Mouse (Mus musculus) embryonic facial prominence, embryonic 11.5 days (tissue): ENCODE measurements around the gene Ppp1r9a. TPM values are rescaled to one million over a fixed set of nuclear protein-coding genes. Genes with fewer than 3 reads are reported as not detected.

ENCODE experiments used
- ATAC-seq: fragments of 200-750 bp; cut with Nextera tagmentation; replicated peaks from 2 replicates; pipeline ENCODE4 v1.8.0; 2017; ENCODE audit warnings: low read depth; ENCODE audit not compliant: insufficient number of reproducible peaks, low FRiP score, low TSS enrichment
- DNase-seq: peaks from one replicate; pipeline ENCODE4 v3.0.0-alpha.2; 2015; ENCODE audit warnings: low spot score
- H3K27ac ChIP-seq: fragments of 300-500 bp; sonication (generic); replicated peaks from 2 replicates; pipeline ENCODE4 v1.5.1; 2014; ENCODE audit warnings: mild to moderate bottlenecking, low read depth, low read length, control low read depth
- H3K27me3 ChIP-seq: fragments of 300-500 bp; sonication (generic); 2 replicates; pipeline ENCODE4 v1.6.1; 2014; ENCODE audit warnings: mild to moderate bottlenecking, low read length, moderate library complexity, mixed read lengths; ENCODE audit not compliant: control insufficient read depth, insufficient read depth
- H3K36me3 ChIP-seq: fragments of 300-500 bp; sonication (generic); replicated peaks from 2 replicates; pipeline ENCODE4 v1.6.1; 2014; ENCODE audit warnings: low read depth, mild to moderate bottlenecking, low read length, moderate library complexity, mixed read lengths; ENCODE audit not compliant: control insufficient read depth, insufficient read depth
- H3K4me1 ChIP-seq: fragments of 300-500 bp; sonication (generic); 2 replicates; pipeline ENCODE4 v1.6.1; 2014; ENCODE audit warnings: low read length, mixed read lengths; ENCODE audit not compliant: control insufficient read depth, insufficient read depth
- H3K4me2 ChIP-seq: fragments of 300-500 bp; sonication (generic); 2 replicates; pipeline ENCODE4 v1.6.1; 2014; ENCODE audit warnings: low read depth, mild to moderate bottlenecking, control low read depth, low read length, moderate library complexity
- H3K4me3 ChIP-seq: fragments of 300-500 bp; sonication (generic); 2 replicates; pipeline ENCODE4 v1.5.1; 2014; ENCODE audit warnings: low read depth, low read length, control low read depth
- H3K9ac ChIP-seq: fragments of 300-500 bp; sonication (generic); replicated peaks from 2 replicates; pipeline ENCODE4 v1.6.1; 2014; ENCODE audit warnings: mild to moderate bottlenecking, control low read depth, low read length
- H3K9me3 ChIP-seq: fragments of 300-500 bp; sonication (generic); replicated peaks from 2 replicates; pipeline ENCODE4 v1.6.1; 2016; ENCODE audit warnings: mild to moderate bottlenecking, low read length, inconsistent platforms, mixed read lengths; ENCODE audit not compliant: control insufficient read depth
- whole genome bisulfite sequencing: fragments of 180-500 bp; shearing (Covaris S2); extraction: QIAGEN DNeasy Blood & Tissue Kit; methylation state at CpG from one replicate; pipeline ENCODE4 v1.1.7; 2014; 5-methylcytosine and 5-hydroxymethylcytosine counted together
- polyA plus RNA-seq: library from polyadenylated mRNA; unstranded; fragments of >200 nt; fragmentation: Nextera tagmentation; extraction: Ambion mirVana; gene quantifications from 2 replicates; pipeline ENCODE4 v1.2.1, GENCODE M21; 2014

Ppp1r9a gene
- polyA plus RNA-seq, 1 experiment from 2014 or later: 14.4 TPM

GRCm38 (mm10) chr6:5113734-5114133 is 211.0 kb downstream of the Ppp1r9a start:
- ATAC-seq (no peak), DNase-seq (no peak)
- Histone ChIP-seq H3K27me3 (no peaks in the 10 kb centered on the region), H3K4me2 (no peak overlapping the region), H3K4me1 (no peaks in the 10 kb centered on the region), H3K9me3 (no peaks in the 10 kb centered on the region), H3K36me3 (no peaks in the 10 kb centered on the region), H3K27ac (no peak overlapping the region), H3K9ac (no peak overlapping the region), H3K4me3 (no peak overlapping the region)
- 58% methylated on average over 5 of the region's 5 CpGs for WGBS

GRCm38 (mm10) chr6:5114857-5115256 is 212.1 kb downstream of the Ppp1r9a start:
- no peak overlapping the region for H3K27ac ChIP-seq
- H3K4me3 ChIP-seq: no peak overlapping the region
- H3K9me3 ChIP-seq: no peaks in the 10 kb centered on the region
- H3K27me3 ChIP-seq: no peaks in the 10 kb centered on the region
- no peaks in the 10 kb centered on the region for H3K4me1 ChIP-seq
- H3K4me2 ChIP-seq: no peak overlapping the region
- ATAC-seq (no peak), DNase-seq (no peak)
- no peaks in the 10 kb centered on the region; the same call in 1 of the 2 replicates for H3K36me3 ChIP-seq
- WGBS: 88% methylated on average over 7 of the region's 7 CpGs
- H3K9ac ChIP-seq: no peak overlapping the region

GRCm38 (mm10) chr6:5119181-5119910 is 216.6 kb downstream of the Ppp1r9a start:
- H3K4me3 ChIP-seq: no peak overlapping the region
- no peak overlapping the region for H3K4me2 ChIP-seq
- no peaks in the 10 kb centered on the region for H3K4me1 ChIP-seq
- no peak overlapping the region for H3K9ac ChIP-seq
- DNase-seq (no peak), ATAC-seq (no peak)
- H3K36me3 ChIP-seq: no peaks in the 10 kb centered on the region; the same call in 1 of the 2 replicates
- 81% methylated on average over 15 of the region's 15 CpGs for WGBS
- H3K9me3 ChIP-seq: no peaks in the 10 kb centered on the region
- no peaks in the 10 kb centered on the region for H3K27me3 ChIP-seq
- no peak overlapping the region for H3K27ac ChIP-seq

GRCm38 (mm10) chr6:5120229-5120628 is 217.5 kb downstream of the Ppp1r9a start:
- no peaks in the 10 kb centered on the region; the same call in 1 of the 2 replicates for H3K36me3 ChIP-seq
- no peak overlapping the region for H3K9ac ChIP-seq
- no peak overlapping the region for H3K4me3 ChIP-seq
- ATAC-seq: no peak
- no peak overlapping the region for H3K27ac ChIP-seq
- no peaks in the 10 kb centered on the region for H3K9me3 ChIP-seq
- no peaks in the 10 kb centered on the region for H3K27me3 ChIP-seq
- H3K4me2 ChIP-seq: no peak overlapping the region
- no peaks in the 10 kb centered on the region for H3K4me1 ChIP-seq
- WGBS: 68% methylated on average over 3 of the region's 3 CpGs
- no peak for DNase-seq

GRCm38 (mm10) chr6:5129364-5130093 is 226.8 kb downstream of the Ppp1r9a start:
- 79% methylated on average over 14 of the region's 14 CpGs for WGBS
- DNase-seq: no peak
- Histone ChIP-seq H3K4me2 (no peak overlapping the region), H3K27me3 (no peaks in the 10 kb centered on the region), H3K4me3 (no peak overlapping the region), H3K9me3 (no peaks in the 10 kb centered on the region), H3K36me3 (no peaks in the 10 kb centered on the region; the same call in 1 of the 2 replicates), H3K4me1 (no peaks in the 10 kb centered on the region), H3K27ac (no peak overlapping the region), H3K9ac (no peak overlapping the region)
- ATAC-seq: no peak

GRCm38 (mm10) chr6:5134986-5135385 is 232.3 kb downstream of the Ppp1r9a start:
- H3K4me3 ChIP-seq: no peak overlapping the region

GRCm38 (mm10) chr6:5136046-5136445 is 233.3 kb downstream of the Ppp1r9a start:
- Histone ChIP-seq H3K4me1 (no peaks in the 10 kb centered on the region), H3K9me3 (no peaks in the 10 kb centered on the region), H3K36me3 (no peaks in the 10 kb centered on the region; the same call in 1 of the 2 replicates), H3K4me3 (no peak overlapping the region), H3K9ac (no peak overlapping the region), H3K27me3 (no peaks in the 10 kb centered on the region), H3K27ac (no peak overlapping the region), H3K4me2 (no peak overlapping the region)
- WGBS: 81% methylated on average over 6 of the region's 6 CpGs
- DNase-seq (no peak), ATAC-seq (no peak)

More at GRCm38 (mm10) chr6:5134986-5135385, 232.3 kb downstream of the Ppp1r9a start:
- Histone ChIP-seq H3K4me2 (no peak overlapping the region), H3K9me3 (no peaks in the 10 kb centered on the region), H3K27me3 (no peaks in the 10 kb centered on the region), H3K27ac (no peak overlapping the region), H3K9ac (no peak overlapping the region), H3K4me1 (no peaks in the 10 kb centered on the region), H3K36me3 (no peaks in the 10 kb centered on the region; the same call in 1 of the 2 replicates)
- no peak for DNase-seq
- 77% methylated on average over 6 of the region's 6 CpGs for WGBS
- no peak for ATAC-seq
